Mouse (Mus musculus) MEL (cell line): ENCODE measurements around the gene Ocel1. TPM values are rescaled to one million over a fixed set of nuclear protein-coding genes. Genes with fewer than 3 reads are reported as not detected.

Experiments used
- DNase-seq: peaks from one replicate; pipeline ENCODE4 v3.0.0; 2011; ENCODE audit warnings: low read depth, low spot score
- H3K27ac ChIP-seq: 2 replicates; pipeline ENCODE4 v1.5.1; 2012; ENCODE audit warnings: low read depth, mild to moderate bottlenecking, control low read depth, low read length, moderate library complexity; ENCODE audit not compliant: control insufficient read depth
- H3K27me3 ChIP-seq, 2 experiments: fragments of 150-350 bp in 1 of 2; sonication (generic) in 1 of 2; 2 replicates each; pipeline ENCODE4 v1.6.1; 2012; ENCODE audit warnings: low read length in 2 of 2, mild to moderate bottlenecking in 2 of 2, improper control_type of control experiment in 1 of 2, moderate library complexity in 1 of 2; ENCODE audit not compliant: insufficient read depth in 2 of 2, control insufficient read depth in 1 of 2
- H3K36me3 ChIP-seq, 2 experiments: 2 replicates each; pipeline ENCODE4 v1.6.1; 2012 to 2014; ENCODE audit warnings: low read length in 2 of 2, improper control_type of control experiment in 1 of 2, inconsistent platforms in 1 of 2, mild to moderate bottlenecking in 1 of 2; ENCODE audit not compliant: insufficient read depth in 2 of 2, control insufficient read depth in 1 of 2
- H3K4me1 ChIP-seq, 2 experiments: fragments of 150-350 bp in 1 of 2; sonication (generic) in 1 of 2; 2 replicates each; pipeline ENCODE4 v1.6.1; 2012; ENCODE audit warnings: low read length in 2 of 2, improper control_type of control experiment in 1 of 2, mild to moderate bottlenecking in 1 of 2; ENCODE audit not compliant: insufficient read depth in 2 of 2, control insufficient read depth in 1 of 2
- H3K4me3 ChIP-seq, 2 experiments: fragments of 150-350 bp in 1 of 2; sonication (generic) in 1 of 2; 2 replicates each; pipeline ENCODE4 v1.5.1; 2012; ENCODE audit warnings: low read depth in 2 of 2, low read length in 2 of 2, mild to moderate bottlenecking in 2 of 2, moderate library complexity in 2 of 2, control low read depth in 1 of 2, improper control_type of control experiment in 1 of 2; ENCODE audit not compliant: control insufficient read depth in 1 of 2, insufficient read depth in 1 of 2
- H3K79me2 ChIP-seq: 2 replicates; pipeline ENCODE4 v1.6.1; 2012; ENCODE audit warnings: mild to moderate bottlenecking, low read length, moderate library complexity; ENCODE audit not compliant: control insufficient read depth, poor library complexity, insufficient read depth
- H3K9ac ChIP-seq: 2 replicates; pipeline ENCODE4 v1.6.1; 2012; ENCODE audit warnings: low read depth, mild to moderate bottlenecking, control low read depth, low read length, moderate library complexity; ENCODE audit not compliant: control insufficient read depth, poor library complexity, severe bottlenecking
- H3K9me3 ChIP-seq: fragments of 150-350 bp; sonication (generic); replicated peaks from 2 replicates; pipeline ENCODE4 v1.6.1; 2012; ENCODE audit warnings: mild to moderate bottlenecking, low read length, improper control_type of control experiment, moderate library complexity; ENCODE audit not compliant: insufficient read depth
- BHLHE40 ChIP-seq: IDR thresholded peaks from 2 replicates; pipeline ENCODE4 v1.6.1; 2012; ENCODE audit warnings: low read depth, mild to moderate bottlenecking, inconsistent platforms, low read length, improper control_type of control experiment, borderline replicate concordance
- CHD1 ChIP-seq: IDR thresholded peaks from 2 replicates; pipeline ENCODE4 v1.6.1; 2012; ENCODE audit warnings: low read depth, mild to moderate bottlenecking, inconsistent platforms, low read length, improper control_type of control experiment
- CTCF ChIP-seq, 3 experiments: IDR thresholded peaks in 2 of 3; conservative IDR thresholded peaks in 1 of 3; 2 replicates each; pipeline ENCODE4 v1.5.1; 2011 to 2012; ENCODE audit warnings: low read length in 3 of 3, low read depth in 2 of 3, mild to moderate bottlenecking in 2 of 3, improper control_type of control experiment in 1 of 3, inconsistent platforms in 1 of 3, mixed read lengths in 1 of 3, moderate library complexity in 1 of 3; ENCODE audit not compliant: control insufficient read depth in 1 of 3, insufficient read depth in 1 of 3, poor library complexity in 1 of 3, severe bottlenecking in 1 of 3
- E2F4 ChIP-seq: IDR thresholded peaks from 2 replicates; pipeline ENCODE4 v1.6.1; 2011; ENCODE audit warnings: low read depth, low read length, improper control_type of control experiment, borderline replicate concordance
- ELF1 ChIP-seq: IDR thresholded peaks from 2 replicates; pipeline ENCODE4 v1.6.1; 2014; ENCODE audit warnings: low read depth, mild to moderate bottlenecking, inconsistent platforms, low read length, improper control_type of control experiment, moderate library complexity
- ETS1 ChIP-seq: IDR thresholded peaks from 2 replicates; pipeline ENCODE4 v1.6.1; 2012; ENCODE audit warnings: low read depth, mild to moderate bottlenecking, inconsistent platforms, low read length, improper control_type of control experiment, moderate library complexity
- GABPA ChIP-seq: IDR thresholded peaks from 2 replicates; pipeline ENCODE4 v1.6.1; 2012; ENCODE audit warnings: low read depth, mild to moderate bottlenecking, inconsistent platforms, low read length, improper control_type of control experiment, moderate library complexity
- HCFC1 ChIP-seq: IDR thresholded peaks from 2 replicates; pipeline ENCODE4 v1.6.1; 2012; ENCODE audit warnings: low read depth, mild to moderate bottlenecking, inconsistent platforms, low read length, improper control_type of control experiment, moderate library complexity
- MAFK ChIP-seq: IDR thresholded peaks from 2 replicates; pipeline ENCODE4 v1.6.1; 2011; ENCODE audit warnings: low read depth, mild to moderate bottlenecking, low read length, improper control_type of control experiment, borderline replicate concordance
- MAX ChIP-seq: IDR thresholded peaks from 2 replicates; pipeline ENCODE4 v1.6.1; 2011; ENCODE audit warnings: low read length, improper control_type of control experiment
- MAZ ChIP-seq: IDR thresholded peaks from 2 replicates; pipeline ENCODE4 v1.6.1; 2012; ENCODE audit warnings: low read depth, mild to moderate bottlenecking, inconsistent platforms, low read length, improper control_type of control experiment
- MEF2A ChIP-seq: IDR thresholded peaks from 2 replicates; pipeline ENCODE4 v1.6.1; 2014; ENCODE audit warnings: low read depth, mild to moderate bottlenecking, inconsistent platforms, low read length, improper control_type of control experiment; ENCODE audit not compliant: poor library complexity, insufficient replicate concordance, severe bottlenecking; ENCODE audit errors: extremely low read depth
- MXI1 ChIP-seq: IDR thresholded peaks from 2 replicates; pipeline ENCODE4 v1.6.1; 2011; ENCODE audit warnings: mild to moderate bottlenecking, low read depth, low read length, improper control_type of control experiment
- NELFE ChIP-seq: IDR thresholded peaks from 2 replicates; pipeline ENCODE4 v1.6.1; 2011; ENCODE audit warnings: low read depth, low read length, improper control_type of control experiment
- NRF1 ChIP-seq: IDR thresholded peaks from 2 replicates; pipeline ENCODE4 v1.6.1; 2014; ENCODE audit warnings: low read depth, mild to moderate bottlenecking, inconsistent platforms, low read length, improper control_type of control experiment, moderate library complexity; ENCODE audit not compliant: poor library complexity, insufficient read depth, severe bottlenecking
- POLR2A ChIP-seq, 2 experiments: IDR thresholded peaks; 2 replicates each; pipeline ENCODE4 v1.6.1; 2011 to 2012; ENCODE audit warnings: low read length in 2 of 2, mild to moderate bottlenecking in 2 of 2, control low read depth in 1 of 2, improper control_type of control experiment in 1 of 2, low read depth in 1 of 2, moderate library complexity in 1 of 2; ENCODE audit not compliant: control insufficient read depth in 1 of 2, insufficient read depth in 1 of 2, poor library complexity in 1 of 2
- POLR2AphosphoS2 ChIP-seq: IDR thresholded peaks from 2 replicates; pipeline ENCODE4 v1.6.1; 2011; ENCODE audit warnings: low read length, improper control_type of control experiment
- SIN3A ChIP-seq: IDR thresholded peaks from 2 replicates; pipeline ENCODE4 v1.6.1; 2012; ENCODE audit warnings: low read length, improper control_type of control experiment, inconsistent platforms
- SMC3 ChIP-seq: IDR thresholded peaks from 2 replicates; pipeline ENCODE4 v1.6.1; 2011; ENCODE audit warnings: low read depth, low read length, improper control_type of control experiment
- TAL1 ChIP-seq: IDR thresholded peaks from 2 replicates; pipeline ENCODE4 v1.6.1; 2012; ENCODE audit warnings: mild to moderate bottlenecking, inconsistent platforms, low read length, moderate library complexity, mixed read lengths
- TBP ChIP-seq: IDR thresholded peaks from 2 replicates; pipeline ENCODE4 v1.8.0; 2011; ENCODE audit warnings: low read depth, low read length, improper control_type of control experiment
- TCF12 ChIP-seq: IDR thresholded peaks from 2 replicates; pipeline ENCODE4 v1.6.1; 2014; ENCODE audit warnings: low read depth, mild to moderate bottlenecking, inconsistent platforms, low read length, improper control_type of control experiment, moderate library complexity
- USF1 ChIP-seq: IDR thresholded peaks from 2 replicates; pipeline ENCODE4 v1.6.1; 2014; ENCODE audit warnings: low read depth, mild to moderate bottlenecking, inconsistent platforms, low read length, improper control_type of control experiment, moderate library complexity
- ZC3H11A ChIP-seq: IDR thresholded peaks from 2 replicates; pipeline ENCODE4 v1.6.1; 2012; ENCODE audit warnings: low read depth, mild to moderate bottlenecking, inconsistent platforms, low read length, improper control_type of control experiment
- ZMIZ1 ChIP-seq: IDR thresholded peaks from 2 replicates; pipeline ENCODE4 v1.6.1; 2012; ENCODE audit warnings: low read depth, mild to moderate bottlenecking, inconsistent platforms, low read length, improper control_type of control experiment, moderate library complexity
- polyA plus RNA-seq, 2 experiments: library from polyadenylated mRNA; stranded (reverse) in 1 of 2; unstranded in 1 of 2; fragments of >175 nt in 1 of 2; fragments of >200 nt in 1 of 2; gene quantifications; 2 replicates each; pipeline versions ENCODE4 v1.2.1 to v1.2.4; 2012; ENCODE audit warnings: low replicate concordance in 2 of 2, low read depth in 1 of 2; ENCODE audit not compliant: insufficient read length in 2 of 2, insufficient read depth in 1 of 2, missing spikeins in 1 of 2
- total RNA-seq: library from RNA; depleted of rRNA; stranded (reverse); fragments of 300-350 nt; gene quantifications from 2 replicates; pipeline ENCODE4 v1.2.3, GENCODE M21; 2012; rRNA removed

Ocel1 gene
- 14.1 and 18.3 TPM in 2 replicates for total RNA-seq
- 10 to 100 TPM in 1 of 2 experiments, not detected in 1; 16.2 TPM for polyA plus RNA-seq

DNA sequence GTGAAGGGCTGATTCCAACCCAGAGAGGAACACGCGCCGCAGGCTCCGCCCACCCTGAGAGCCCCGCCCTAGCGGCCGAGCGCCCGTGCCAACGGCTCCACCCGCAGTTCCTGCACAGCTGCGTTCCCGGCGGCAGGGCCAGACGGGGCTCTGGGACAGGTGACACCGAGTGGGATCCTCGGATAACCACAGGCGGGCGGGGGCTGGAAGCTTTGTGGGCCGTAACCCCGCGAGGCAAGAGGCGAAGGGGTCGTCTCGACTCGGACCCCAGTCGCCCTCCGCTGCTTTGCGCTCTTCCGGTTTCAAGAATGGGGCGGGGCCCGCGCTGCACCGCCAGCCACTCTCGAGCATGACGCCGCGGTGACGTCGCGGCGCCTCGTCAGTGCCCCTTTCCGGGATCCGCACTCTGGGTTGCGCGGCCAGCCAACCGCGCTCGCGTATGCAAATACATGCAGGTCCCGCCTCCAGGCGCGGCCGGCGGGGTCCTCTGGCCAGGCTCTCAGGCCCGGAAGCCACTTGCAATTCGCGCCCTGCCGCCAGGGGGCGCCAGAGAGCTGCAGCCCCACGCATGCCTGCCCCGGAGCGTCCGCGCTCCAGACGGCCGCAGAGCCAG is at the start of gene Ocel1:
Ocel1 (plus strand) TSS at position 63 of the 613 bp plus-strand sequence.
- Histone ChIP-seq H3K4me3 (peak within 1 kb of the TSS; percentile 36 to 65), H3K79me2 (peaks cover 6% of the 10 kb centered on the region; the same call in 1 of the 2 replicates), H3K4me1 (peaks cover 0 to 11% of the 10 kb centered on the region in 2 experiments; a peak in 2 of 4 replicates)
- TF ChIP-seq POLR2A (IDR thresholded peaks at IDR 0.05; ENCODE audit: control insufficient read depth in 1 of 2, insufficient read depth in 1 of 2, low read depth in 1 of 2, low read length in 2 of 2, poor library complexity in 1 of 2) (peak; percentile 76 to 83), SIN3A (peak; percentile 65), TBP (0 out of 2 replicates have a peak, but pooled peaks have one; percentile 23), E2F4 (no peak), NRF1 (peak; percentile 62), USF1 (peak; percentile 44), ZMIZ1 (peak; percentile 72), POLR2AphosphoS2 (no peak), SMC3 (no peak), NELFE (peak; percentile 84), ETS1 (peak; percentile 50; the same call in 1 of the 2 replicates), MAX (peak; percentile 57; the same call in 1 of the 2 replicates), MAZ (peak; percentile 63; the same call in 1 of the 2 replicates), HCFC1 (peak; percentile 81), ZC3H11A (no peak), CTCF (IDR thresholded peaks at IDR 0.05 in 2 of 3, conservative IDR thresholded peaks at IDR 0.05 in 1 of 3; ENCODE audit: control insufficient read depth in 1 of 3, insufficient read depth in 1 of 3, low read depth in 2 of 3, low read length in 3 of 3, poor library complexity in 1 of 3, severe bottlenecking in 1 of 3) (peak; percentile 69 to 99 (median 79)), ELF1 (peak; percentile 98), TCF12 (peak; percentile 66), MXI1 (peak; percentile 94)
- TF ChIP-seq, all 39 proteins: peak for 15
- Histone ChIP-seq H3K36me3 (peaks cover 0 to 9% of the 10 kb centered on the region in 2 experiments; a peak in 1 of 4 replicates), H3K27ac (peak within 1 kb of the TSS; percentile 92), H3K27me3 (no peaks in the 10 kb centered on the region), H3K9ac (peak within 1 kb of the TSS; percentile 78), H3K9me3 (no peaks in the 10 kb centered on the region)
- DNase-seq = peak; percentile 98

DNA sequence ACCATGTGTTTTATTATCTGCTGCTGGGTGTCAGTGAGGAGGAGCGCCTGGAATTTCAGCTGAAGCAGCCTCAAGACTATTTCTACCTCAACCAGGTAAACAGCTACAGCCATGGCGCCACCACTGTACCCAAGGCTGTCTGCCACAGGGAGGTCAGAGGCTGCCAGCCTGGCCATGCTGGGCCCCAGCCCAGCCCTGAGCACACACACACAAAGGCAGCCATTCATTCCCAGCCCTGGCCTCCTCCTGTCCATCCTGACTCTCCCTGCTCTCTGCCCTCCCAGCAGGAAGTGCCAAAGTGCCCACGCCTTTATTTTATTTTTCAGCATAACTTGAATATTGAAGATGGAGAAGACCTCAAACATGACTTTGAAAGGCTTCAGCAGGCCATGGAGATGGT is 48.2 kb upstream of the Ocel1 start:
- Histone ChIP-seq H3K9me3 (no peaks in the 10 kb centered on the region), H3K36me3 (peaks cover 0 to 4% of the 10 kb centered on the region in 2 experiments; a peak in 1 of 4 replicates)
- TF ChIP-seq ZC3H11A = no peak
- TF ChIP-seq BHLHE40 = no peak
- no peak for TF ChIP-seq ELF1
- no peak for TF ChIP-seq MEF2A
- TF ChIP-seq POLR2A (IDR thresholded peaks at IDR 0.05; ENCODE audit: control insufficient read depth in 1 of 2, insufficient read depth in 1 of 2, low read depth in 1 of 2, low read length in 2 of 2, poor library complexity in 1 of 2) = no peak
- no peak for TF ChIP-seq CTCF (IDR thresholded peaks at IDR 0.05 in 2 of 3, conservative IDR thresholded peaks at IDR 0.05 in 1 of 3; ENCODE audit: control insufficient read depth in 1 of 3, insufficient read depth in 1 of 3, low read depth in 2 of 3, low read length in 3 of 3, poor library complexity in 1 of 3, severe bottlenecking in 1 of 3)
- TF ChIP-seq SMC3 = no peak
- TF ChIP-seq CHD1 = no peak
- TF ChIP-seq MAX = no peak
- no peak for TF ChIP-seq MAZ
- TF ChIP-seq POLR2AphosphoS2 = no peak
- no peak for TF ChIP-seq NELFE
- no peak for TF ChIP-seq GABPA
- TF ChIP-seq USF1 = no peak
- no peak for TF ChIP-seq MAFK
- no peak for TF ChIP-seq E2F4
- no peak for TF ChIP-seq TAL1

More for the DNA sequence above, 48.2 kb upstream of the Ocel1 start:
- Histone ChIP-seq H3K79me2 (no peaks in the 10 kb centered on the region), H3K4me3 (no peak overlapping the region), H3K9ac (no peak overlapping the region), H3K27me3 (no peaks in the 10 kb centered on the region), H3K4me1 (no peaks in the 10 kb centered on the region), H3K27ac (no peak overlapping the region)
- no peak for DNase-seq
